Mouse (Mus musculus): Measurements from ENCODE around the gene Krtap5-5. TPM values are rescaled to one million over a fixed set of nuclear protein-coding genes. Genes with fewer than 3 reads are reported as not detected.

The Krtap5-5 gene
- total and polyA plus RNA-seq, 3 experiments = not detected

DNA sequence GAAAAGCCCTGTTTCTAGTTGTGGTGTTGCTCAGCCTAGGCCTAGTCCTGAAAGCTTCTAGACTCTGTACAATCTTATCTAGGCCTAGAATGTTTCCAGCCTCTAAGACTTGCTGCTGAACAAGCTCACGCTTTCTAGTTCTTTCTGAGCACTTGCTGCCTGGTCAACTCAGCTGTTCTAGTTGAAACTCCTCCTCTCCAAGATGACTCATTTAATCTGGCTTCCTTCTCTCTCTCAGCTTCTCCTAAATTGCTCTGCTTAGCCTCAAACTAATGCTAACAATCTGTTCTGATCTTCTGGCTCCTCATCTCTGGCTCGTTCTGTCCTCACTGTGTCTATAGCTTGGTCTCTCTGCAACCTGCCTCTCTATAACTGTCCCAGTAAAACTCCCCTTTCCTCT, 31.0 kb downstream of the Krtap5-5 start:
- TF ChIP-seq POLR2AphosphoS5 (IDR thresholded peaks at IDR 0.05; ENCODE audit: insufficient replicate concordance, low read depth, low read length) = no peak
- no peak for TF ChIP-seq GATA2 (IDR thresholded peaks at IDR 0.05; ENCODE audit: borderline replicate concordance, low read depth, low read length)
- no peak for TF ChIP-seq CTCF (IDR thresholded peaks at IDR 0.05; ENCODE audit: low read depth, low read length)
- no peak for TF ChIP-seq GATA1 (IDR thresholded peaks at IDR 0.05; ENCODE audit: borderline replicate concordance, low read length)
- no peak for TF ChIP-seq TAL1 (conservative IDR thresholded peaks at IDR 0.05; ENCODE audit: low read depth, low read length)
- no peaks in the 10 kb centered on the region for H3K36me3 ChIP-seq (replicated peaks)
- 0 out of 2 replicates have a peak, but pooled peaks cover 2% of the 10 kb centered on the region for H3K9me3 ChIP-seq (replicated peaks)
- no peaks in the 10 kb centered on the region for H3K4me1 ChIP-seq (ENCODE audit: insufficient read depth, low read depth, low read length)
- H3K27me3 ChIP-seq (ENCODE audit: insufficient read depth, low read length) = peaks cover 3% of the 10 kb centered on the region
- DNase-seq (ENCODE audit: low spot score) (no peak), ATAC-seq (ENCODE audit: extremely low read depth, insufficient number of reproducible peaks, low FRiP score, poor library complexity, severe bottlenecking) (no peak)
- H3K4me3 ChIP-seq (ENCODE audit: low read depth, low read length) = no peak overlapping the region

DNA sequence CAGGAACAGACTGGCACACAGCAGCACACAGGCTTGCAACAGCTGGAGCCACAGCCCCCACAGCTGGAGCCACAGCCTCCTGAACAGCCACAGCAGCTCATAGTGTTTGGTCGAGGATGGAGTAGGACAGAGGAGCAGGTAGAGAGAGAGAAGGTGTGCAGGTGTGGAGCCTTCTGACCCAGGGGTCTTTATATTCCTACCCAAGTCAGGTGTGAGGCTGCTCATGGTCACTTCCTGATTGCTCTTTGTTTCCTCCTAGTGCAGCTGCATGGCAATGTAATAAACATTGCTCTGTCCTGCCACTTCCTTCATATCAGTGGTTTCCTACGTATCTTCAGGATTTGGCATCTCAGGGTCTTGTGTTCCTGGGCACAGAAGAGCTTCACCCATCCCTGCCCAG, 39.5 kb downstream of the Krtap5-5 start, which contains the start of gene Gm10153:
Gm10153 (minus strand) TSS at position 101 of the 400 bp plus-strand sequence.
- DNase-seq (ENCODE audit: low spot score) = no peak
- no peak for TF ChIP-seq GATA1 (IDR thresholded peaks at IDR 0.05; ENCODE audit: borderline replicate concordance, low read length)
- no peak for TF ChIP-seq CTCF (IDR thresholded peaks at IDR 0.05; ENCODE audit: low read depth, low read length)
- no peak for TF ChIP-seq POLR2AphosphoS5 (IDR thresholded peaks at IDR 0.05; ENCODE audit: insufficient replicate concordance, low read depth, low read length)
- TF ChIP-seq GATA2 (IDR thresholded peaks at IDR 0.05; ENCODE audit: borderline replicate concordance, low read depth, low read length) = no peak
- no peak for TF ChIP-seq TAL1 (conservative IDR thresholded peaks at IDR 0.05; ENCODE audit: low read depth, low read length)
- no peak within 1 kb of the TSS for H3K4me3 ChIP-seq (ENCODE audit: low read depth, low read length)
- H3K4me1 ChIP-seq (ENCODE audit: insufficient read depth, low read depth, low read length) = no peaks in the 10 kb centered on the region
- 0 out of 2 replicates have a peak, but pooled peaks cover 2% of the 10 kb centered on the region for H3K9me3 ChIP-seq (replicated peaks)
- ATAC-seq (ENCODE audit: extremely low read depth, insufficient number of reproducible peaks, low FRiP score, poor library complexity, severe bottlenecking) = no peak
- peaks cover 11% of the 10 kb centered on the region for H3K27me3 ChIP-seq (ENCODE audit: insufficient read depth, low read length)
- H3K36me3 ChIP-seq (replicated peaks) = no peaks in the 10 kb centered on the region

DNA sequence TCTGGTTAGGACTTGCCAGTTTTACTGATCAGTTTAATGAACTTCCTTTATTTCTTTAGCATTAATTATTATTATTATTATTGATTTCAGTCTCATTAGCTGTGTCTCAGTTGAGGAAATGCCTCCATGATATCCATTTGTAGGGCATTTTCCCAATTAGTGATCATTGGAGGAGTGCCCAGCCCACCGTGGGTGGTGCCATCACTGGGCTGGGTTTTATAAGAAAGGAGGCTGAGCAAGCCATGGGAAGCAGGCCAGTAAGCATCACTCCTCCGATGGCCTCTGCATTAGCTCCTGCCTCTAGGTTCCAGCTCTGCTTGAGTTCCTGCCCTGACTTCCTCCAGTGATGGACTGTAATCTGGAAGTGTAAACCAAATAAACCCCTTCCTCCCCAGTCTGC, 41.6 kb downstream of the Krtap5-5 start:
- ATAC-seq (ENCODE audit: extremely low read depth, insufficient number of reproducible peaks, low FRiP score, poor library complexity, severe bottlenecking) = no peak
- H3K36me3 ChIP-seq (replicated peaks) = no peaks in the 10 kb centered on the region
- no peak overlapping the region for H3K4me3 ChIP-seq (ENCODE audit: low read depth, low read length)
- H3K4me1 ChIP-seq (ENCODE audit: insufficient read depth, low read depth, low read length) = no peaks in the 10 kb centered on the region
- H3K27me3 ChIP-seq (ENCODE audit: insufficient read depth, low read length) = peaks cover 11% of the 10 kb centered on the region
- no peaks in the 10 kb centered on the region for H3K9me3 ChIP-seq (replicated peaks)
- TF ChIP-seq TAL1 (conservative IDR thresholded peaks at IDR 0.05; ENCODE audit: low read depth, low read length) (no peak), POLR2AphosphoS5 (IDR thresholded peaks at IDR 0.05; ENCODE audit: insufficient replicate concordance, low read depth, low read length) (no peak), CTCF (IDR thresholded peaks at IDR 0.05; ENCODE audit: low read depth, low read length) (no peak), GATA1 (IDR thresholded peaks at IDR 0.05; ENCODE audit: borderline replicate concordance, low read length) (no peak), GATA2 (IDR thresholded peaks at IDR 0.05; ENCODE audit: borderline replicate concordance, low read depth, low read length) (no peak)
- no peak for DNase-seq (ENCODE audit: low spot score)

DNA sequence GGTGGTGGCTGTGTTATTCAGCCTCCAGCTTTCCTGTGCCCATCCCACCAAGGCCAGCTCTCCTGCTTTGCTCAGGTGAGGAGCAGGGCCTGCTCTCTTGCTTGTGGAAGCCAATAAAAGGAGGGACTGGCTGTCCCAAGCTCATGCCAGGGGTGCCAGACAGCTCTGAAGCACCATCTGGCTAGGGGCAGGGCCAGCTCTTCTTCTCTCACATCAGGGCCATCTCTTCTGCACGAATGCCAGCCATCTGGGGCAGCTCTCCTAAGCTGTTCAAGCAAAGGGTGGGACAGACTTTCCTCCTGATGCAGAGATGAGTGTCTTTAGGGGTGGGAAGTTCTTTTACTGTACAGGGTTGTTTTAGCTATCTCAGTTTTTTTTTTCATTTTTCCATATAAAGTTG, 48.8 kb downstream of the Krtap5-5 start:
- Histone ChIP-seq H3K9me3 (replicated peaks) (no peaks in the 10 kb centered on the region), H3K4me1 (ENCODE audit: insufficient read depth, low read depth, low read length) (no peaks in the 10 kb centered on the region), H3K27me3 (ENCODE audit: insufficient read depth, low read length) (peaks cover 4% of the 10 kb centered on the region), H3K36me3 (replicated peaks) (no peaks in the 10 kb centered on the region), H3K4me3 (ENCODE audit: low read depth, low read length) (no peak overlapping the region)
- DNase-seq (ENCODE audit: low spot score) (no peak), ATAC-seq (ENCODE audit: extremely low read depth, insufficient number of reproducible peaks, low FRiP score, poor library complexity, severe bottlenecking) (no peak)
- TF ChIP-seq GATA2 (IDR thresholded peaks at IDR 0.05; ENCODE audit: borderline replicate concordance, low read depth, low read length) (no peak), CTCF (IDR thresholded peaks at IDR 0.05; ENCODE audit: low read depth, low read length) (no peak), TAL1 (conservative IDR thresholded peaks at IDR 0.05; ENCODE audit: low read depth, low read length) (no peak), POLR2AphosphoS5 (IDR thresholded peaks at IDR 0.05; ENCODE audit: insufficient replicate concordance, low read depth, low read length) (no peak), GATA1 (IDR thresholded peaks at IDR 0.05; ENCODE audit: borderline replicate concordance, low read length) (no peak)

Other genes with a start within 250 kb of the Krtap5-5 start
Only the 20 nearest of the 22 such genes appear.
- gene Mob2, start 168.9 kb downstream of the Krtap5-5 start, total RNA-seq (2014; fragmentation: Nextera tagmentation) = 23.3 and 25.9 TPM in 2 replicates
- 33.9 and 41.5 TPM in 2 replicates for gene Mob2, start 168.9 kb downstream of the Krtap5-5 start, total RNA-seq (2017)
- 36.3 and 37.1 TPM in 2 replicates for gene Mob2, start 168.9 kb downstream of the Krtap5-5 start, polyA plus RNA-seq (2012)
- gene Dusp8, start 134.1 kb downstream of the Krtap5-5 start, total RNA-seq (2014; fragmentation: Nextera tagmentation) = 2.0 TPM in 1 of 2 replicates, not detected in the other
- gene Dusp8, start 134.1 kb downstream of the Krtap5-5 start, total RNA-seq (2017) = 0.06 and 0.11 TPM in 2 replicates
- gene Dusp8, start 134.1 kb downstream of the Krtap5-5 start, polyA plus RNA-seq (2012) = 0.01 TPM in 1 of 2 replicates, not detected in the other
- not detected in 2 replicates for gene Gm45618, start 109.2 kb downstream of the Krtap5-5 start, total RNA-seq (2014; fragmentation: Nextera tagmentation)
- not detected in 2 replicates for gene Gm45618, start 109.2 kb downstream of the Krtap5-5 start, total RNA-seq (2017)
- gene Gm45618, start 109.2 kb downstream of the Krtap5-5 start, polyA plus RNA-seq (2012) = not detected in 2 replicates
- gene Gm39115, start 93.9 kb downstream of the Krtap5-5 start, total RNA-seq (2014; fragmentation: Nextera tagmentation) = not detected in 2 replicates
- gene Gm39115, start 93.9 kb downstream of the Krtap5-5 start, total RNA-seq (2017) = not detected in 2 replicates
- gene Gm39115, start 93.9 kb downstream of the Krtap5-5 start, polyA plus RNA-seq (2012) = not detected in 2 replicates
- not detected in 2 replicates for gene Gm45337, start 85.4 kb downstream of the Krtap5-5 start, total RNA-seq (2014; fragmentation: Nextera tagmentation)
- gene Gm45337, start 85.4 kb downstream of the Krtap5-5 start, total RNA-seq (2017) = not detected in 2 replicates
- gene Gm45337, start 85.4 kb downstream of the Krtap5-5 start, polyA plus RNA-seq (2012) = not detected in 2 replicates
- not detected in 2 replicates for gene Gm29735, start 72.9 kb downstream of the Krtap5-5 start, total RNA-seq (2014; fragmentation: Nextera tagmentation)
- gene Gm29735, start 72.9 kb downstream of the Krtap5-5 start, total RNA-seq (2017) = not detected in 2 replicates
- gene Gm29735, start 72.9 kb downstream of the Krtap5-5 start, polyA plus RNA-seq (2012) = not detected in 2 replicates
- gene Gm4553, start 64.2 kb downstream of the Krtap5-5 start, total RNA-seq (2014; fragmentation: Nextera tagmentation) = not detected in 2 replicates
- gene Gm4553, start 64.2 kb downstream of the Krtap5-5 start, total RNA-seq (2017) = not detected in 2 replicates
- not detected in 2 replicates for gene Gm4553, start 64.2 kb downstream of the Krtap5-5 start, polyA plus RNA-seq (2012)
- gene Krtap5-2, start 54.0 kb downstream of the Krtap5-5 start, total RNA-seq (2014; fragmentation: Nextera tagmentation) = not detected in 2 replicates
- gene Krtap5-2, start 54.0 kb downstream of the Krtap5-5 start, total RNA-seq (2017) = 0.12 TPM in 1 of 2 replicates, not detected in the other
- gene Krtap5-2, start 54.0 kb downstream of the Krtap5-5 start, polyA plus RNA-seq (2012) = not detected in 2 replicates
- not detected in 2 replicates for gene Gm10153, start 39.6 kb downstream of the Krtap5-5 start, total RNA-seq (2014; fragmentation: Nextera tagmentation)
- gene Gm10153, start 39.6 kb downstream of the Krtap5-5 start, total RNA-seq (2017) = not detected in 2 replicates
- not detected in 2 replicates for gene Gm10153, start 39.6 kb downstream of the Krtap5-5 start, polyA plus RNA-seq (2012)
- gene Krtap5-3, start 28.6 kb downstream of the Krtap5-5 start, total RNA-seq (2014; fragmentation: Nextera tagmentation) = not detected in 2 replicates
- not detected in 2 replicates for gene Krtap5-3, start 28.6 kb downstream of the Krtap5-5 start, total RNA-seq (2017)
- gene Krtap5-3, start 28.6 kb downstream of the Krtap5-5 start, polyA plus RNA-seq (2012) = not detected in 2 replicates
- not detected in 2 replicates for gene Gm7579, start 18.1 kb downstream of the Krtap5-5 start, total RNA-seq (2014; fragmentation: Nextera tagmentation)
- gene Gm7579, start 18.1 kb downstream of the Krtap5-5 start, total RNA-seq (2017) = not detected in 2 replicates
- not detected in 2 replicates for gene Gm7579, start 18.1 kb downstream of the Krtap5-5 start, polyA plus RNA-seq (2012)
- gene Gm40460, start 11.1 kb upstream of the Krtap5-5 start, total RNA-seq (2014; fragmentation: Nextera tagmentation) = not detected in 2 replicates
- gene Gm40460, start 11.1 kb upstream of the Krtap5-5 start, total RNA-seq (2017) = not detected in 2 replicates
- not detected in 2 replicates for gene Gm40460, start 11.1 kb upstream of the Krtap5-5 start, polyA plus RNA-seq (2012)
- gene Gm2431, start 28.4 kb upstream of the Krtap5-5 start, total RNA-seq (2014; fragmentation: Nextera tagmentation) = not detected in 2 replicates
- not detected in 2 replicates for gene Gm2431, start 28.4 kb upstream of the Krtap5-5 start, total RNA-seq (2017)
- gene Gm2431, start 28.4 kb upstream of the Krtap5-5 start, polyA plus RNA-seq (2012) = not detected in 2 replicates
- not detected in 2 replicates for gene Gm4559, start 44.4 kb upstream of the Krtap5-5 start, total RNA-seq (2014; fragmentation: Nextera tagmentation)
- gene Gm4559, start 44.4 kb upstream of the Krtap5-5 start, total RNA-seq (2017) = not detected in 2 replicates
- not detected in 2 replicates for gene Gm4559, start 44.4 kb upstream of the Krtap5-5 start, polyA plus RNA-seq (2012)
- gene Krtap5-1, start 67.1 kb upstream of the Krtap5-5 start, total RNA-seq (2014; fragmentation: Nextera tagmentation) = not detected in 2 replicates
- gene Krtap5-1, start 67.1 kb upstream of the Krtap5-5 start, total RNA-seq (2017) = not detected in 2 replicates
- not detected in 2 replicates for gene Krtap5-1, start 67.1 kb upstream of the Krtap5-5 start, polyA plus RNA-seq (2012)
- not detected in 2 replicates for gene Krtap5-4, start 73.6 kb upstream of the Krtap5-5 start, total RNA-seq (2014; fragmentation: Nextera tagmentation)
- not detected in 2 replicates for gene Krtap5-4, start 73.6 kb upstream of the Krtap5-5 start, total RNA-seq (2017)
- not detected in 2 replicates for gene Krtap5-4, start 73.6 kb upstream of the Krtap5-5 start, polyA plus RNA-seq (2012)
- not detected in 2 replicates for gene Ifitm10, start 143.8 kb upstream of the Krtap5-5 start, total RNA-seq (2014; fragmentation: Nextera tagmentation)
- gene Ifitm10, start 143.8 kb upstream of the Krtap5-5 start, total RNA-seq (2017) = 0.81 and 0.93 TPM in 2 replicates
- gene Ifitm10, start 143.8 kb upstream of the Krtap5-5 start, polyA plus RNA-seq (2012) = 0.33 and 0.52 TPM in 2 replicates
- not detected in 2 replicates for gene Gm49369, start 152.7 kb upstream of the Krtap5-5 start, total RNA-seq (2014; fragmentation: Nextera tagmentation)
- 246 and 291 TPM in 2 replicates for gene Gm49369, start 152.7 kb upstream of the Krtap5-5 start, total RNA-seq (2017)
- gene Gm49369, start 152.7 kb upstream of the Krtap5-5 start, polyA plus RNA-seq (2012) = 28.2 and 43.6 TPM in 2 replicates
- 102 and 133 TPM in 2 replicates for gene Ctsd, start 158.1 kb upstream of the Krtap5-5 start, total RNA-seq (2014; fragmentation: Nextera tagmentation)
- gene Ctsd, start 158.1 kb upstream of the Krtap5-5 start, total RNA-seq (2017) = 1,036 and 1,228 TPM in 2 replicates
- gene Ctsd, start 158.1 kb upstream of the Krtap5-5 start, polyA plus RNA-seq (2012) = 43.0 and 64.7 TPM in 2 replicates
- not detected in 2 replicates for gene Syt8, start 204.9 kb upstream of the Krtap5-5 start, total RNA-seq (2014; fragmentation: Nextera tagmentation)
- gene Syt8, start 204.9 kb upstream of the Krtap5-5 start, total RNA-seq (2017) = 2.1 and 3.5 TPM in 2 replicates
- not detected in 2 replicates for gene Syt8, start 204.9 kb upstream of the Krtap5-5 start, polyA plus RNA-seq (2012)